Mouse (Mus musculus): ENCODE measurements around the gene Cdk14.

DNA sequence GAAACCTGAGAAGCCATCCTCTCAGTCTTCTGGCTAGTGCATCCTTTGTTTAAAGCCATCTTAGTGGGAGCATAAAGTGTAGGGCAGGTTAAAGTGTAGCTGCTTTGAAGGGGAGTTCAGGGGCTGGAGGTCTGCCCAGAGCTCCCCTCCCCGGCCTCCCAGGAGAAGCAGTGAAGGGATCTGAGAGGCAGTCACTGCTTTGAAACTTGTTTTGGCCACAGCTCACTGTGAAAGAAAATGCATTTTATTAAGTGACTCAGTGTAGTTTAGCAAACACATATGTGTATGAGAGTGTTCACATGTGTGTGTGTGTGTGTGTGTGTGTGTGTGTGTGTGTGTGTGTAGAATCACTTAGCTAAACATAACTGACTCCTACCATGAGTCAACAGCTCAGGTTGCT is 554.0 kb downstream of the Cdk14 start:
- TF ChIP-seq CTCF (IDR thresholded peaks at IDR 0.05) (no peak), EP300 (IDR thresholded peaks at IDR 0.05) (no peak)
